Mouse (Mus musculus) liver, embryonic 16.5 days (tissue): ENCODE measurements around the gene Uso1. TPM values are rescaled to one million over a fixed set of nuclear protein-coding genes. Genes with fewer than 3 reads are reported as not detected.

Experiments
- ATAC-seq: fragments of 200-750 bp; cut with Nextera tagmentation; 2 replicates; pipeline ENCODE4 v1.8.0; 2017; ENCODE audit warnings: low read depth, mild to moderate bottlenecking, moderate number of reproducible peaks, moderate library complexity
- H3K27ac ChIP-seq: fragments of 300-500 bp; sonication (generic); 2 replicates; pipeline ENCODE4 v1.5.1; 2014; ENCODE audit warnings: mild to moderate bottlenecking, low read length
- H3K27me3 ChIP-seq: fragments of 300-500 bp; sonication (generic); 2 replicates; pipeline ENCODE4 v1.6.1; 2014; ENCODE audit warnings: low read depth, low read length, mixed read lengths; ENCODE audit not compliant: control insufficient read depth, insufficient read depth
- H3K36me3 ChIP-seq: fragments of 300-500 bp; sonication (generic); 2 replicates; pipeline ENCODE4 v1.6.1; 2014; ENCODE audit warnings: mild to moderate bottlenecking; ENCODE audit not compliant: control insufficient read depth, insufficient read depth
- H3K4me1 ChIP-seq: fragments of 300-500 bp; sonication (generic); 2 replicates; pipeline ENCODE4 v1.6.1; 2014; ENCODE audit warnings: low read depth, low read length, mixed read lengths; ENCODE audit not compliant: control insufficient read depth
- H3K4me2 ChIP-seq: fragments of 300-500 bp; sonication (generic); 2 replicates; pipeline ENCODE4 v1.6.1; 2014; ENCODE audit warnings: low read depth, low read length, mixed read lengths
- H3K4me3 ChIP-seq: fragments of 300-500 bp; sonication (generic); 2 replicates; pipeline ENCODE4 v1.5.1; 2014; ENCODE audit warnings: low read depth, mild to moderate bottlenecking, low read length
- H3K9ac ChIP-seq: fragments of 300-500 bp; sonication (generic); 2 replicates; pipeline ENCODE4 v1.6.1; 2014; ENCODE audit warnings: low read depth, low read length
- H3K9me3 ChIP-seq: fragments of 300-500 bp; sonication (generic); replicated peaks from 2 replicates; pipeline ENCODE4 v1.6.1; 2016; ENCODE audit warnings: low read length; ENCODE audit not compliant: control insufficient read depth
- WGBS: fragments of 180-500 bp; shearing (Covaris S2); extraction: QIAGEN DNeasy Blood & Tissue Kit; methylation state at CpG from one replicate; pipeline ENCODE4 v1.1.7; 2014; ENCODE audit not compliant: insufficient replicate concordance; 5-methylcytosine and 5-hydroxymethylcytosine counted together
- polyA plus RNA-seq: library from polyadenylated mRNA; unstranded; fragments of >200 nt; fragmentation: Nextera tagmentation; extraction: Ambion mirVana; gene quantifications from 2 replicates; pipeline ENCODE4 v1.2.1, GENCODE M21; 2015

Uso1 gene
- polyA plus RNA-seq, 1 experiment from 2014 or later, result 19.3 TPM

DNA sequence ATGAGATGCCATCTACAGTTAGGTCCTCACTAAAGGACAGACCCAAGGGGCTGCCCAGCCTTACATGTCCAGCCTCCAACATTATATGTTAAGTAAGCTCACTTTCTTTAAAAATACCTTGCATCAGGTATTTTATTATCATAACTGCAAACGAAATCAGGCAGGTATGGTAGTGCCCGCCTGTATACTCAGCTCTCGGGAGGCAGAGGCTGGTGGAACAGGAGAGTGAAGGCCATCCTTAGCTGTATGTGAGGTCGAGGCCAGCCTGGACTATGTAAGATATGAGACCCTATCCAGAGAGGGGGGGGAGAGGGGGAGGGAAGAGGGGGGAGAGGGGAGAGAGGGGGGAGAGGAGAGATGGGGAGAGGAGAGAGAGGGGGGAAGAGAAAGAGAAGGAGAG lies 95.6 kb downstream of the Uso1 start:
- Histone ChIP-seq H3K36me3 (no peaks in the 10 kb centered on the region), H3K4me1 (no peaks in the 10 kb centered on the region), H3K27ac (no peak overlapping the region), H3K4me2 (no peak overlapping the region), H3K9ac (no peak overlapping the region), H3K27me3 (peaks cover 6% of the 10 kb centered on the region; the same call in 1 of the 2 replicates), H3K9me3 (no peaks in the 10 kb centered on the region), H3K4me3 (no peak overlapping the region)
- no peak for ATAC-seq
- 55% methylated on average over 4 of the region's 4 CpGs for WGBS

DNA sequence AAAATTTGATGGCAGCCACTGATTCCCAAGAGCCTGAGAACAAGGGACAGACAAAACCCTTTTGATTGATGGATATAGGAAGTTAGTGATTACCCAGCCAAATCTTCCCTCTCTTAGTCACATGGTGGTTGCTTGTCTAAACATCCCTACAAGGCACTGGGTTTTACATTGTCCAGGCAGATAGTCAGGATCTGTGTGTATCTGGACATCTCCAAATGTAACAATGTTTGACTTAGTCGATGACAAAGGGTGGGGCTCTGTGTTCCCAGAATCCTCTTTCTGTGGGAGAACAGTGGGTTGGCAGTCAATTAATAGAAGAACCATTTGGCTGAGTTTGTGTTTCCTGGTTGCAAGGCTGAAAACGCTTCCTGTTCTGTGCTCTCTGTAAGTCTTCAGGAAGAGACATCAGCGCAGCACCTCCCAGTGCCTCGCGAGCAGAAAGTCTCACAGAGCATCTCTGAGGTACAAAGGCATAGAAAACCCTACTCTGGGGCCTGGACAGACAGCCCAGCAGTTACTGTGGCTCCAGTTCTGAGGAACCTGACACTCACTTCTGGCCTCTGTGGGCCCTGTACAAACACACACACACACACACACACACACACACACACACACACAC lies 97.3 kb downstream of the Uso1 start:
- no peaks in the 10 kb centered on the region for H3K36me3 ChIP-seq
- peaks cover 4% of the 10 kb centered on the region; the same call in 1 of the 2 replicates for H3K27me3 ChIP-seq
- H3K27ac ChIP-seq, result no peak overlapping the region
- no peak overlapping the region for H3K9ac ChIP-seq
- no peaks in the 10 kb centered on the region for H3K9me3 ChIP-seq
- ATAC-seq, result no peak
- WGBS, result 8% methylated on average over 5 of the region's 5 CpGs
- no peaks in the 10 kb centered on the region for H3K4me1 ChIP-seq
- no peak overlapping the region for H3K4me3 ChIP-seq
- no peak overlapping the region for H3K4me2 ChIP-seq

DNA sequence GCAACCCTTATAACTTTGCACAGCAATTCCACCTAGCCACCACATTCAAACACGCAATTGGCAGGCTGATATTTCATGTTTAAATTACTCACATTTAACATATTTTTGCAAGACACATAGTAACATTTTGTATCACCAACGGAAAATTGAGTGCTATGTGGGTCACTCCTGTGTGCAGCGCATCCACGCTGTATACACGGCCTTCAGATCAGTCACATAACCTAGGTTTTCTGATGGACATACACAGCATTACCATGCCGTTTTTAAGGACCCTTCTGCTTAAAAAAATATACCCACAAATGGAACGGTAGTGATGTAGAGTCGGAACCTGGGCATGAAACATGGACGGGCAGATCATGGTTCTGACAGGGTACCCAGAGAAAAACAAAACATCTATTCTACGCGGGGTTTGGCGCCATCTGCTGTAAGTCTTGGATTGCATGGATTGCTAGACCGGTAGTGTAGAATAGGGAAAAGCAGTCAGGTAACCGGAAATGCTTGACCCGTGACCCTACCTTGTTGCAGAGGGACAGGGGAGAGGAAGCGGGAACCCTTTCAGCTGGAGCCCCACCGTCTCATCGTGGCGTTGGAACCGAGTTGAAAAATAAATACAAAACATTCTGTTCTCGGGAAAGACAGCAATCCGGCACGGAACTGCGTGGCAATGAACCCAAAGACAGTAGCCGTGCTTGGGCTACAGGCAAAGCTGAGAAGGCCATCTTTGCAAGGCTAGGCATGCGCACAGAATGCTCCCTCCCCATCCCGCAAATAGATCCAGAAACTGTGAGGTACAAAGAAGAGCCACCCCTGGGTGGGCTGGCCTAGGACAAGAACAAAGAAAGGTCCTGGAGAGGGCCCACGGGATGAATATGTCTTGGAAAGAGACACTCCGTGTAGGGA lies 101.8 kb downstream of the Uso1 start:
- 36% methylated on average over 29 of the region's 29 CpGs for WGBS
- Histone ChIP-seq H3K27ac (no peak overlapping the region), H3K4me1 (no peaks in the 10 kb centered on the region), H3K9me3 (no peaks in the 10 kb centered on the region), H3K27me3 (no peaks in the 10 kb centered on the region), H3K9ac (no peak overlapping the region), H3K4me2 (no peak overlapping the region), H3K36me3 (no peaks in the 10 kb centered on the region), H3K4me3 (no peak overlapping the region)
- no peak for ATAC-seq

DNA sequence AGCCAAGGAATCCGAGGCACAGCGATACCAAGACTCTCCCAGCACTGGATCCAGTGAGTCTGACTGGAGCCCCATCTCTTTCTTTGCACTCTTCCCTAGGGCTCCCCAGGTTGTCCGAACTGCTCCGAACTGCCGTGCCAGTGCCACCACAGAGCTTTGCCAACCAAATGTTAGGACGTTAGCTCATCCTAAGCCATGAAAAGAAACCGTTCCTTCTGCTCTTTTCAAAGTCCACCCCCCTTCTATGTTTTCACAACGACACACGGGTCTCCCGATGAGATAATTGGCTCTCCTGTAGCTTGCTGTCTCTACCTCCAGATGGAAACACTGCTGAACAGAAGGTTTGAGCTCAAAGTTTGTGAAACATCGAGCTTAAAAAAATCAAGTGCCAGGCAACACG lies 103.0 kb downstream of the Uso1 start:
- H3K4me1 ChIP-seq, result no peaks in the 10 kb centered on the region
- no peak overlapping the region for H3K27ac ChIP-seq
- H3K4me3 ChIP-seq, result no peak overlapping the region
- no peaks in the 10 kb centered on the region for H3K9me3 ChIP-seq
- no peaks in the 10 kb centered on the region for H3K36me3 ChIP-seq
- H3K27me3 ChIP-seq, result no peaks in the 10 kb centered on the region
- 75% methylated on average over 12 of the region's 12 CpGs for WGBS
- no peak overlapping the region for H3K4me2 ChIP-seq
- H3K9ac ChIP-seq, result no peak overlapping the region
- no peak for ATAC-seq

DNA sequence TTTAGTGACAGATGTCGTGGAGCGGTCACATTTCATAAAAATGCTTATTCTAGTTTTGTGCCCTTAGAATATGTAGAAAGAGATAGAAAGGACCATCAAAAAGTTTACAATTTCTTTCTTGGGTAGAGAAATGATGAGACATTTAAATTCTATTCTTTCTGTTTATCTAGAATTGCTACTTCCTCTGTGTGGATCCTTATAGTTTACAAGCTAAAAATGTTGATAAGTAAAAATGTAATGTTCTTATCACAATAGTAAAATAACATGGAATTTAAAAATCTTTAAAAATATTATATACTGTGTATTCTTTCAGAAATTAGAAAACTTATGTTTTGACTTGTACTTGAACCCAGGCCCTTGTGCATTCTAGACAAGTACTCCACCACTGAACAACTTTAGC lies 107.2 kb downstream of the Uso1 start:
- H3K27me3 ChIP-seq, result peaks cover 9% of the 10 kb centered on the region; the same call in 1 of the 2 replicates
- H3K4me3 ChIP-seq, result no peak overlapping the region
- no peak overlapping the region for H3K4me2 ChIP-seq
- WGBS, result 64% methylated on average over 2 of the region's 2 CpGs
- no peak overlapping the region for H3K9ac ChIP-seq
- H3K9me3 ChIP-seq, result no peaks in the 10 kb centered on the region
- no peaks in the 10 kb centered on the region for H3K4me1 ChIP-seq
- ATAC-seq, result no peak
- H3K27ac ChIP-seq, result no peak overlapping the region
- no peaks in the 10 kb centered on the region for H3K36me3 ChIP-seq

DNA sequence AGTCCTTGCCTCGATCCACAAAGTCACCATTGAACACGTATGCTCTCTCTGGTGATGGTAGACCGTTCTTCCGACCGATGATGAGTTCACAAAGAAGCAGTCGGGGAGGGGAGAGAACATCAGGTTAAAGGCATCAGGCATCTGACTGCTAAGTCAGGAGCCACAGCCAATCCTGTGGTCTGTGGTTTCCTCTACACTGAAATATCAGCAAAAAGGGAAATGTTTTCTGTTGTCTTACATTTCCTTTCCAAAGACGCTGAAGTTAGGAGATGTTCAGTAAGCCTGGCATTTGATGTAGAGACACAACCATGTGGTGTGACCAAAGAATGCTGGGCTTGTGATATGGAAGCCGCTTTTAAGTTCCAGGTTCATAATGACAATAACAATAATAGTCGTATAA lies 107.7 kb downstream of the Uso1 start:
- Histone ChIP-seq H3K27ac (no peak overlapping the region), H3K9ac (no peak overlapping the region), H3K4me2 (no peak overlapping the region), H3K9me3 (no peaks in the 10 kb centered on the region), H3K4me3 (no peak overlapping the region), H3K27me3 (peaks cover 9% of the 10 kb centered on the region; the same call in 1 of the 2 replicates), H3K4me1 (no peaks in the 10 kb centered on the region), H3K36me3 (no peaks in the 10 kb centered on the region)
- 14% methylated on average over 9 of the region's 9 CpGs for WGBS
- no peak for ATAC-seq

DNA sequence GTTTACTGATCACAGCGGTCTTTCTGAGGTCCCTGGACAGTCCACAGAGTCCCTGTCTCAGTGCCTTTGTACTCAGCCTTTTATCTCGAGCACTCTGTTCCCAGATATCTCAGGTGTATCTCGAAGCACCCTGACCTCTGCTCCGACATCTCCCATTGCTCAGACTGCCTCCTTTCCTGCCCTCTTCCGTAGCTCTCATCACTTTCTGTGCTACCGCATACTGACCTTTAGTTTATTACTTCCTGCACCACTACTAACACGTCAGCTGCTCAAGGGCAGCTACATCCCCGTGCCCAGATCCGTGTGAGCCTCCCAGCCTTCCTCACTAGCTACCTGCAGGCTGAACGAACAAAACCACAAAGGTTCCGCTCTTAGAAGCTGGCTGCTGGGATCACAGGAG lies 110.9 kb downstream of the Uso1 start:
- no peak for ATAC-seq
- Histone ChIP-seq H3K27me3 (peaks cover 9% of the 10 kb centered on the region; the same call in 1 of the 2 replicates), H3K4me3 (no peak overlapping the region), H3K36me3 (no peaks in the 10 kb centered on the region), H3K27ac (no peak overlapping the region), H3K9ac (no peak overlapping the region), H3K4me1 (no peaks in the 10 kb centered on the region), H3K9me3 (no peaks in the 10 kb centered on the region), H3K4me2 (no peak overlapping the region)
- WGBS, result 53% methylated on average over 11 of the region's 11 CpGs

DNA sequence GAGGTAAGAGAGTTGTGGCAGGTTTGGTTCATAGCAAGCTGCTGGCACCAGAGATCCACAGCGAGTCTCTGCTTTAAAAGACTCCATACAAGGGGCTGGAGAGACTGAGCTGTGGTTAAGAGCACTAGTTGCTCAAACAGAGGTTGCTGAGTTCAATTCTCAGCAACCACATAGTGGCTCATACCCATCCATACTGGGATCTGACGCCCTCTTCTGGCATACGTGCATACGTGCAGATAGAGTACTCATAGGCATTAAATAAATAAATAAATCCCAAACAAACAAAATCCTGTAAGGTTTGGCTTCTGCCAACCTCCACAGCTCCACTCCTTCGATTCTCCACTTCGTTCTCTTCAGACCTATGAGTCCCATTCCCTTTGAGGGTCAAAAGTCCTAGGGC lies 114.3 kb downstream of the Uso1 start:
- no peaks in the 10 kb centered on the region for H3K36me3 ChIP-seq
- no peak overlapping the region for H3K9ac ChIP-seq
- WGBS, result 66% methylated on average over 6 of the region's 6 CpGs
- no peak overlapping the region for H3K4me3 ChIP-seq
- no peak overlapping the region for H3K27ac ChIP-seq
- no peaks in the 10 kb centered on the region for H3K9me3 ChIP-seq
- no peak for ATAC-seq
- no peaks in the 10 kb centered on the region for H3K4me1 ChIP-seq
- H3K27me3 ChIP-seq, result peaks cover 11% of the 10 kb centered on the region; the same call in 1 of the 2 replicates
- no peak overlapping the region for H3K4me2 ChIP-seq
